14 mouse cellular contexts compared by ENCODE assay signal in the genomic region with DNA sequence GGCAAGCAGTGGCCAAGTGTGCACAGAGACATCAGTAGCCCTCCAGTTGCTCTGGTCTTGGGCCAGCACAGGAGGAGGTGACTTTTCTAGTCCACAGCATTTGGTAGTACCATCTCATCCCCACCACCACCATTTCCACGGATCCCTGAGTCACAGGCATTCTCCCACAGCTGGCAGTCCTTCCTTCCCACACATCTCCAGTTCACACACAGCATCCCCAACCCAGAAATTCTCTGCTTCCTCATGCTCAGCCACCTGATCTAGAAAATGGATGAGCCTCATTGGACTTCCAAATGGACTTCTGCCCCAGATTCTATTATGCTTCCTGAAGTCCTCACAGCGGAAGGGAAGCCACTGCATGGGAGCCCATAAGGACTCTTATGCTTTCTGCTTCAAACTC.
DNase-seq lines count a peak whose midpoint lies in the region; ATAC-seq lines count a peak whose summit lies in the region.
"Had no signal": no experiment of that assay in that cellular context is flagged by ENCODE, and none has a peak within 500 bp of the region (broad histone marks: within the 10 kb centered on the region; RNA-seq: fewer than 3 reads in every experiment).

No protein-coding gene starts in this region.

- peak; percentile 85 for ATAC-seq in frontal cortex, adult (ENCODE audit: low TSS enrichment)
- ATAC-seq in granulocyte monocyte progenitor cell, adult 5-6 weeks (replicated peaks; ENCODE audit: poor library complexity, severe bottlenecking) = no peak
- ATAC-seq: CD4-positive, CD25-positive, alpha-beta regulatory T cell, adult 4 months had no signal

- no peak for DNase-seq in frontal cortex, postnatal 10 days (ENCODE audit: low spot score in 2 of 2)
- DNase-seq in left cerebral cortex, adult 18-20 months (ENCODE audit: low spot score in 2 of 2) = peak; percentile 50 to 63
- no peak for DNase-seq in left cerebral cortex, adult 11 months (ENCODE audit: low spot score)
- DNase-seq in right cerebral cortex, adult 2 months (ENCODE audit: low spot score in 2 of 2) = peak; percentile 62 to 64
- DNase-seq in right cerebral cortex, postnatal 14 days = no peak
- DNase-seq: B cell, adult 2 months; cerebellum, adult 11-12 months; cerebellum, adult 9-10 months; cerebellum, postnatal 36 days; gastrocnemius, postnatal 10 days; heart, postnatal 36 days had no signal

Comparison
In these comparisons a context has a peak if more than half of its experiments do, and no peak if none do; other contexts are left out.
1. DNase-seq: peak in left cerebral cortex, adult 18-20 months (2 of 2) and right cerebral cortex, adult 2 months (2 of 2); none in frontal cortex, postnatal 10 days (0 of 2), left cerebral cortex, adult 11 months (single experiment) and right cerebral cortex, postnatal 14 days (single experiment).